Mouse (Mus musculus) forebrain, embryonic 12.5 days (tissue): ENCODE measurements around the gene Map3k13. TPM values are rescaled to one million over a fixed set of nuclear protein-coding genes. Genes with fewer than 3 reads are reported as not detected.

Experiments
- ATAC-seq: fragments of 200-750 bp; cut with Nextera tagmentation; 2 replicates; pipeline ENCODE4 v1.8.0; 2017; ENCODE audit warnings: moderate TSS enrichment; ENCODE audit not compliant: low FRiP score
- H3K27ac ChIP-seq: fragments of 300-500 bp; sonication (generic); 2 replicates; pipeline ENCODE4 v1.5.1; 2016; ENCODE audit warnings: mild to moderate bottlenecking
- H3K27me3 ChIP-seq: fragments of 300-500 bp; sonication (generic); 2 replicates; pipeline ENCODE4 v1.6.1; 2016; ENCODE audit warnings: mild to moderate bottlenecking
- H3K36me3 ChIP-seq: fragments of 300-500 bp; sonication (generic); replicated peaks from 2 replicates; pipeline ENCODE4 v1.6.1; 2016; ENCODE audit warnings: mild to moderate bottlenecking
- H3K4me1 ChIP-seq: fragments of 300-500 bp; sonication (generic); 2 replicates; pipeline ENCODE4 v1.6.1; 2016
- H3K4me2 ChIP-seq: fragments of 300-500 bp; sonication (generic); 2 replicates; pipeline ENCODE4 v1.6.1; 2016; ENCODE audit warnings: mild to moderate bottlenecking, moderate library complexity
- H3K4me3 ChIP-seq: fragments of 300-500 bp; sonication (generic); replicated peaks from 2 replicates; pipeline ENCODE4 v1.5.1; 2016; ENCODE audit warnings: mild to moderate bottlenecking
- H3K9ac ChIP-seq: fragments of 300-500 bp; sonication (generic); 2 replicates; pipeline ENCODE4 v1.6.1; 2016; ENCODE audit warnings: mild to moderate bottlenecking
- H3K9me3 ChIP-seq: fragments of 300-500 bp; sonication (generic); 2 replicates; pipeline ENCODE4 v1.6.1; 2016
- WGBS: fragments of 180-500 bp; shearing (Covaris S2); methylation state at CpG from one replicate; pipeline ENCODE4 v1.1.7; 2016; 5-methylcytosine and 5-hydroxymethylcytosine counted together
- polyA plus RNA-seq: library from polyadenylated mRNA; unstranded; fragments of >200 nt; fragmentation: Nextera tagmentation; extraction: Ambion mirVana; gene quantifications from 2 replicates; pipeline ENCODE4 v1.2.1, GENCODE M21; 2016

Gene Map3k13
- polyA plus RNA-seq, 1 experiment from 2014 or later: 4.8 TPM

DNA sequence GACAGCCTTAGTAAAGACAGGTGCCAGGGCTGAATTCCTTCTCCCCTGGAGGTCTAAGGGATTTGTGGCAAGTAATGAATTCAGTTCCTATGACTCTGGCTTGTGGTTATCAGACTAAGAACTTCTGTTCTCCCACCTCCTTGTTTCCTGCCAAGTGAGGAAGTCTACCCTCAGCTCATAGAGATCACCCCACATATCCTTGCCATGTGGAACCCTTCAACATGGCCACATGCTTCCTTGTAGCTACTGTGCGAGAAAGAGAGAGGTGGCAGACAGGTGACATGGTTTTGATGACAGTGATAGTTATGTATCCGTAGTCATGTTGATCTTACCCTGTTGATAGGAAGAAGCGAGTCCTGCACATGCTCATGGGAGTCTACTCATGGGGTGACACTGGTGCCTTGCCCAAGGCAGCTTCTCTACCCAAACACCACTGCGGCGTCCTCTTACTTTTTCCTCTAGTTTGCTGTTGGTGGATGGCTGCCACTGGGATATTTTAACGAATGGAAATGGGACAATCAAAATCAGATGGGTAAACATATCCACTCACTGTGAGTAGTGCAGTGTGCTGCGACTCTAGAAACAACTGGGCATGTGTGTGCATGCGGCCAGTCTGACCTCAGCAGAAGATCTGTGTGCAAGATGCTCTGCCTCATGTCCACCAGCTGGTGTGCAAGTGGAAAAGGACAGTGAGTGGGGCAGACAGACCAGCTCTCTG is 40.9 kb downstream of the Map3k13 start:
- Histone ChIP-seq H3K4me1 (no peaks in the 10 kb centered on the region; the same call in 1 of the 2 replicates), H3K27ac (no peak overlapping the region), H3K4me3 (no peak overlapping the region), H3K36me3 (no peaks in the 10 kb centered on the region), H3K9me3 (no peaks in the 10 kb centered on the region), H3K4me2 (no peak overlapping the region), H3K9ac (no peak overlapping the region), H3K27me3 (no peaks in the 10 kb centered on the region)
- 85% methylated on average over 8 of the region's 8 CpGs for WGBS
- no peak for ATAC-seq

- no peaks in the 10 kb centered on the region for H3K36me3 ChIP-seq
- no peak overlapping the region for H3K4me2 ChIP-seq
- no peaks in the 10 kb centered on the region for H3K27me3 ChIP-seq
- H3K9me3 ChIP-seq: no peaks in the 10 kb centered on the region
- H3K9ac ChIP-seq: no peak overlapping the region
- no peak overlapping the region for H3K27ac ChIP-seq
- ATAC-seq: no peak
- 48% methylated on average over 7 of the region's 7 CpGs for WGBS
- H3K4me1 ChIP-seq: no peaks in the 10 kb centered on the region; the same call in 1 of the 2 replicates
- no peak overlapping the region for H3K4me3 ChIP-seq
These were observed 41.4 kb downstream of the Map3k13 start for GRCm38 (mm10) chr16:21835584-21835931.

- H3K27ac ChIP-seq: no peak overlapping the region
- no peaks in the 10 kb centered on the region for H3K9me3 ChIP-seq
- no peak overlapping the region for H3K4me3 ChIP-seq
- WGBS: 68% methylated on average over 7 of the region's 7 CpGs
- H3K4me1 ChIP-seq: no peaks in the 10 kb centered on the region; the same call in 1 of the 2 replicates
- H3K4me2 ChIP-seq: no peak overlapping the region
- no peak overlapping the region for H3K9ac ChIP-seq
- H3K36me3 ChIP-seq: no peaks in the 10 kb centered on the region
- peak; percentile 57; the same call in 1 of the 2 replicates for ATAC-seq
- no peaks in the 10 kb centered on the region for H3K27me3 ChIP-seq
These were observed 42.3 kb downstream of the Map3k13 start for GRCm38 (mm10) chr16:21836311-21837072.

DNA sequence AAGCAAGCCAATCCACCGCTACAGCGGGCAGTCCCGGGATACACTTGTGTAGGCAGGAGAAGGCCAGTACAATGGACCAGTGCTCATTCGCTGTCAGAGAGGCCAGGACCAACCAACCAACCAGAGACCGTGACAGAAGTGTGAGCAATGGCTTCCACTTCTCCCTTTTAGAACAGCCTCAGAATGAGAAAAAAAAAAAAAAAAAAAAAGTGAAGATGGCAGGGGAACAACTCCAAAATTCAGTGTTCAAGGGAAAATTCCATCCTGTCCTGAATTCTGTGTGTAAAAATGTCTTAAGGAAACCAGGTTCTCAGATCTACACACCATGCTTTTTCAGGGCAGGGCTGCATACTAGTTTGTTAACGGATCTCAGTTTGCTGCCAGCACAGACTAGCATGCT is 43.5 kb downstream of the Map3k13 start:
- no peaks in the 10 kb centered on the region; the same call in 1 of the 2 replicates for H3K4me1 ChIP-seq
- no peaks in the 10 kb centered on the region for H3K27me3 ChIP-seq
- H3K4me3 ChIP-seq: no peak overlapping the region
- no peak overlapping the region for H3K27ac ChIP-seq
- H3K36me3 ChIP-seq: no peaks in the 10 kb centered on the region
- H3K4me2 ChIP-seq: no peak overlapping the region
- H3K9me3 ChIP-seq: no peaks in the 10 kb centered on the region
- whole genome bisulfite sequencing: 89% methylated on average over 6 of the region's 6 CpGs
- H3K9ac ChIP-seq: no peak overlapping the region
- ATAC-seq: no peak

DNA sequence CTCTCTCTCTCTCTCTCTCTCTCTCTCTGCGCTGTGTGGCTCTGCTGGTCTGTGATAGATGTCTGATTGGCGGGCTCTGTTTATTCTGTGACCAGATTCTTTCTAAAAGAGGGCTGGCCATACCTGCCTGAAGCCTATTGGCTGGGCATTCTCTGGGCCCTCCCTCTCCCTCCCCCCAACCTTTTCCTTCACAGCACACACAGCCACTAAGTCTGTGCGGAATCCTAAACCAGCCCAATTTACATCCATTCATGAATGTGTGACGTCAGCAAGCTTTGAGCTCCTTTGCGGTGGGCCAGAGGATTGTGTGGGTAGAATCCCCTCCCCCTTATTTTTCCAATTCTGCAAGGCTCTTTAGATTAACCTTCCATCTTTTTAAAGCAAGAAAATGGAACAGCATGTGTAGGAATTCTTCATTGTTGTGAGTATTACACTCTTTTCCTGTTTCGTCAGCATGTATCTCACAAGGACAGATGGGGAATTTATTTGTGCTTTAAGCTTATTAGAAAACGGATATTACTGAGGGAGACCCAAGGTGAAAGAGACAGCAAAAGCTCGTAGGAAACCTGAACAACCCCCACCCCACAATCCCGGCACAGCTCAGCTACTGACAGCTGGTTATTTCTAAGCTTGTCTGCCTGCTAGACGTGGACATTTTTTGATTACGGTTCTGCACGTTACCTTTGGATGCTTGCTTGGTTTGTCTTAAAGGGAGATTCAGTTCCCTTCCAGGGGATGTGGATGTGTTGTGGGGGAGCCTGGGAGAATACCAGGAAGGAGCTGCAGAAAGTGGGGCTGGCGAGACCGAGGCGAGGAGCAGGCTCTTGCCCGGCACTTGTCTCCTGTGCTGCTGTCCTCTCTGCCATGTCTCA is 51.9 kb downstream of the Map3k13 start:
- Histone ChIP-seq H3K27ac (peak overlapping the region; percentile 92), H3K27me3 (no peaks in the 10 kb centered on the region), H3K4me1 (peaks cover 12% of the 10 kb centered on the region), H3K4me2 (peak overlapping the region; percentile 62), H3K9ac (peak overlapping the region; percentile 75), H3K36me3 (no peaks in the 10 kb centered on the region), H3K9me3 (no peaks in the 10 kb centered on the region), H3K4me3 (peak overlapping the region; percentile 49)
- peak; percentile 100 for ATAC-seq
- 1% methylated on average over 16 of the region's 16 CpGs for WGBS

DNA sequence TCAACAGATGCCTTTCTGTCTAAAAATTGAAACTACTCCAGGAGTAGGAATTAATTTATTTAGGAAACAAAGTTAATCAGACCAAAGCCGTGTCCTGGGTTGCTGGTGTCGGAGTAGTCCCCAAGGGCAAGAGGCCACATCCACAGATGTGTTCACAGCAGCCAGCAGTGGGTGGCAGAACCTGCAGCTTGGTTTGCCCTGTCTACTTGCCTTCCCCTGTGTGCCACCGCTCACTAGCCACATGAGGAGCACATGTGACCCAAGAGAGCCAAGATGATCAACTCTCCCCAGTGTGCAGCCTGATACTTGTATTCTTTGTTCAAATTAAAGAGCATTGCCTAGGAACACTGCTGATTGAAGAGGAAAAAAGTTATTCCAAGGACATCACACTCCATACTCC is 54.3 kb downstream of the Map3k13 start:
- H3K4me2 ChIP-seq: no peak overlapping the region

GRCm38 (mm10) chr16:21848847-21849246 is 54.7 kb downstream of the Map3k13 start:
- H3K27me3 ChIP-seq: no peaks in the 10 kb centered on the region
- no peak overlapping the region for H3K27ac ChIP-seq
- no peak overlapping the region for H3K9ac ChIP-seq
- no peak overlapping the region for H3K4me2 ChIP-seq
- peaks cover 25% of the 10 kb centered on the region for H3K4me1 ChIP-seq
- 83% methylated on average over 4 of the region's 4 CpGs for WGBS
- H3K36me3 ChIP-seq: no peaks in the 10 kb centered on the region
- no peaks in the 10 kb centered on the region for H3K9me3 ChIP-seq
- ATAC-seq: no peak
- H3K4me3 ChIP-seq: no peak overlapping the region

More for the DNA sequence above, 54.3 kb downstream of the Map3k13 start:
- H3K9ac ChIP-seq: no peak overlapping the region
- ATAC-seq: no peak
- H3K27ac ChIP-seq: no peak overlapping the region
- H3K27me3 ChIP-seq: no peaks in the 10 kb centered on the region
- H3K4me1 ChIP-seq: peaks cover 23% of the 10 kb centered on the region
- H3K9me3 ChIP-seq: no peaks in the 10 kb centered on the region
- H3K36me3 ChIP-seq: no peaks in the 10 kb centered on the region
- 92% methylated on average over 3 of the region's 3 CpGs for WGBS
- no peak overlapping the region for H3K4me3 ChIP-seq

DNA sequence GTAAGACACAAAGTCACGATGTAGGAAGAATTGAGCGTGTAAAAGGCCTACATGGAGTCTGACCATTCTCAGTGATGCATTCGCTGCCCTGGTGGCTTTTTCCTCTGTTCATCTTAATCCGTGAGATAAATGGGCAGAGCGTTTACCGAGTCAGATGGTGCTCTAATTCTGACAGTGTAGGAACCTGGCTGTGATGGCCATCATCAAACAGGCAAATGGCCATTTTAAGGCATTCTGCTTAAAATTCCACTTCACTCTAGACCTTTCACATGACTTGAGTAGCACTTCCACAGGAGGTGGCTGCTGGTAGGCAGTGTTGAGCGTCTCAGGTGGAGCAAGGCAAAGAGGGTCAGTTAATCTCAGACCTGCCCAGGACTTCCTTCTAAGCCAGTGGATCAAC is 58.2 kb downstream of the Map3k13 start:
- H3K4me3 ChIP-seq: no peak overlapping the region
- H3K9ac ChIP-seq: no peak overlapping the region
- H3K27ac ChIP-seq: peak overlapping the region; percentile 37; the same call in 1 of the 2 replicates
- no peaks in the 10 kb centered on the region for H3K36me3 ChIP-seq
- H3K4me1 ChIP-seq: peaks cover 37% of the 10 kb centered on the region
- H3K4me2 ChIP-seq: no peak overlapping the region
- WGBS: 91% methylated on average over 7 of the region's 7 CpGs
- no peak for ATAC-seq
- no peaks in the 10 kb centered on the region for H3K9me3 ChIP-seq
- no peaks in the 10 kb centered on the region for H3K27me3 ChIP-seq

DNA sequence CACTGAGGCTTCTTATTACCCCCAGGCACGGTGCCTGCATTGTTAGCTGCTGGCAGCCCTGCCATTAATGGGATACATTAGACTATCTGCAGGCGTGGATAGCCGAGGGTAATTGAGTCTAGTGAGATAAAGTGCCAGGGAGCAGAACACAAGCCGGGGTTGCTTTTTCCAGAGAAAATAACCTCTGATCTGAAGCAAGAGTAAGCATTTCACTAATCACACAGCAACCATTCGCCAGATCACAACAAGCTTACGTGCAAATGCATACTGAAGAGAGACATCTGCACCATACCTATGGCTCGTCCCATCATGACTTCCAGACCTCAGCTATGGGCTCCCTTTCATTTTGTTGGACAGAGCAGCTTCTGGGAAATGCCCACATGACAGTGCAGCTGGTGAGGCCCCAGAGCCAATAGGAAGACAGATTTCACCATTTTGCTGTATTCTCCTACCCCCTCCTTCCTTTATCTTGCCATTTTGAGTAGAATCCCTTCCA is 59.3 kb downstream of the Map3k13 start:
- H3K4me2 ChIP-seq: no peak overlapping the region
- WGBS: 61% methylated on average over 7 of the region's 7 CpGs
- no peak overlapping the region for H3K9ac ChIP-seq
- ATAC-seq: no peak; the same call in 1 of the 2 replicates
- no peaks in the 10 kb centered on the region for H3K36me3 ChIP-seq
- no peak overlapping the region for H3K4me3 ChIP-seq
- H3K27ac ChIP-seq: peak overlapping the region; percentile 37
- H3K27me3 ChIP-seq: no peaks in the 10 kb centered on the region
- peaks cover 45% of the 10 kb centered on the region for H3K4me1 ChIP-seq
- H3K9me3 ChIP-seq: no peaks in the 10 kb centered on the region

GRCm38 (mm10) chr16:21854589-21855284 is 60.6 kb downstream of the Map3k13 start:
- 81% methylated on average over 5 of the region's 5 CpGs for WGBS

DNA sequence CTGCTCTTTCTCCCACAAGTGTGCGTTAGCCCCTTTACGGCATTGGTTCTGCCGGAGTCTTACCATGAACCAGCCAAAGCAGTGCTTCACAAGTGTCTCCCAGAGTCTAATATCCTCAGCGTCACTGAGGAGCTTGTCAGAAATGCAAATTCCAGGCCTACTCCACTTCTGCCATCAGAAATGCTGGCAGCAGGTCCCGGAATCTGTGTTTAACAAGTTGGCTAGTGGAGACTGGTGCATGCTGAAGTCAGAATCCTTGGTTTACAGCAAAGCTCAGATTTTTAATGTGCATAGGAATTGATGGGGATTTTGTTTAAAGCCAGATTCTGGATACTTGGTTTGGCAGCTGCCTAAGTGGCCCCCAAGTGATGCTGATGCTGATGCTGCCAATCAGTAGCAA is 62.0 kb downstream of the Map3k13 start:
- 82% methylated on average over 5 of the region's 5 CpGs for WGBS
- no peaks in the 10 kb centered on the region for H3K27me3 ChIP-seq
- no peaks in the 10 kb centered on the region for H3K9me3 ChIP-seq
- no peak overlapping the region for H3K4me2 ChIP-seq
- H3K9ac ChIP-seq: no peak overlapping the region
- peaks cover 50% of the 10 kb centered on the region for H3K4me1 ChIP-seq
- peak overlapping the region; percentile 5; the same call in 1 of the 2 replicates for H3K27ac ChIP-seq
- no peaks in the 10 kb centered on the region for H3K36me3 ChIP-seq
- no peak for ATAC-seq
- no peak overlapping the region for H3K4me3 ChIP-seq

More at GRCm38 (mm10) chr16:21854589-21855284, 60.6 kb downstream of the Map3k13 start:
- Histone ChIP-seq H3K4me3 (no peak overlapping the region), H3K4me2 (no peak overlapping the region), H3K36me3 (no peaks in the 10 kb centered on the region), H3K27ac (no peak overlapping the region), H3K27me3 (no peaks in the 10 kb centered on the region), H3K9ac (no peak overlapping the region), H3K9me3 (no peaks in the 10 kb centered on the region), H3K4me1 (peaks cover 53% of the 10 kb centered on the region)
- no peak for ATAC-seq
